Mouse (Mus musculus) CD8-positive naive resting alpha-beta T cell, adult 2 months (primary cell): ENCODE data around the gene Cyp8b1.

Experiments used
- DNase-seq, 2 experiments: peaks; one replicate each; pipeline ENCODE4 v3.0.0; 2022; ENCODE audit warnings: low read depth in 2 of 2, low spot score in 2 of 2

Gene Cyp8b1

GRCm38 (mm10) chr9:121919027-121919501 lies 3.0 kb upstream of the Cyp8b1 start:
- no peak for DNase-seq

- DNase-seq: no peak
These were observed 1.0 kb downstream of the Cyp8b1 start for GRCm38 (mm10) chr9:121915056-121915455.

GRCm38 (mm10) chr9:121914226-121914757 lies 1.8 kb downstream of the Cyp8b1 start:
- no peak for DNase-seq

GRCm38 (mm10) chr9:121912786-121913185 lies 3.3 kb downstream of the Cyp8b1 start:
- DNase-seq: no peak

- no peak for DNase-seq
These were observed 4.9 kb downstream of the Cyp8b1 start for GRCm38 (mm10) chr9:121911196-121911595.

- DNase-seq: no peak
These were observed 6.5 kb downstream of the Cyp8b1 start for GRCm38 (mm10) chr9:121909635-121910034.

GRCm38 (mm10) chr9:121908321-121908720 lies 7.8 kb downstream of the Cyp8b1 start:
- no peak for DNase-seq

- no peak for DNase-seq
These were observed 8.6 kb downstream of the Cyp8b1 start for GRCm38 (mm10) chr9:121907356-121908070.

- DNase-seq: no peak
These were observed 9.6 kb downstream of the Cyp8b1 start for GRCm38 (mm10) chr9:121906456-121906855.

- no peak for DNase-seq
These were observed 10.4 kb downstream of the Cyp8b1 start for GRCm38 (mm10) chr9:121905556-121906185.

- DNase-seq: no peak
These were observed 11.2 kb downstream of the Cyp8b1 start for GRCm38 (mm10) chr9:121904946-121905345.

GRCm38 (mm10) chr9:121904319-121904718 lies 11.8 kb downstream of the Cyp8b1 start:
- DNase-seq: no peak

- no peak for DNase-seq
These were observed 12.4 kb downstream of the Cyp8b1 start for GRCm38 (mm10) chr9:121903476-121904305.

- no peak for DNase-seq
These were observed 14.1 kb downstream of the Cyp8b1 start for GRCm38 (mm10) chr9:121901710-121902700.

- no peak for DNase-seq
These were observed 15.7 kb downstream of the Cyp8b1 start for GRCm38 (mm10) chr9:121900282-121900855.

- DNase-seq: no peak
These were observed 16.8 kb downstream of the Cyp8b1 start for GRCm38 (mm10) chr9:121899306-121899705.

- no peak for DNase-seq
These were observed 17.9 kb downstream of the Cyp8b1 start, which contains the start of gene Ackr2 for GRCm38 (mm10) chr9:121898245-121898644. TSS of gene Ackr2 (plus strand) at chr9:121898355.

- DNase-seq: no peak
These were observed 19.3 kb downstream of the Cyp8b1 start for GRCm38 (mm10) chr9:121896820-121897219.

GRCm38 (mm10) chr9:121895392-121895993 lies 20.6 kb downstream of the Cyp8b1 start:
- no peak for DNase-seq
